Mouse (Mus musculus) effector memory CD4-positive, alpha-beta T cell, adult 7 months (primary cell): ENCODE data around the gene Zfp112. TPM values are rescaled to one million over a fixed set of nuclear protein-coding genes. Genes with fewer than 3 reads are reported as not detected.

ENCODE experiments used
- polyA plus RNA-seq: library from polyadenylated mRNA; unstranded; fragments of 100-300 nt; shearing (Covaris generic); gene quantifications from one replicate; pipeline ENCODE4 v1.2.1, GENCODE M21; 2017

Zfp112 gene
- polyA plus RNA-seq, result 1.8 TPM

DNA sequence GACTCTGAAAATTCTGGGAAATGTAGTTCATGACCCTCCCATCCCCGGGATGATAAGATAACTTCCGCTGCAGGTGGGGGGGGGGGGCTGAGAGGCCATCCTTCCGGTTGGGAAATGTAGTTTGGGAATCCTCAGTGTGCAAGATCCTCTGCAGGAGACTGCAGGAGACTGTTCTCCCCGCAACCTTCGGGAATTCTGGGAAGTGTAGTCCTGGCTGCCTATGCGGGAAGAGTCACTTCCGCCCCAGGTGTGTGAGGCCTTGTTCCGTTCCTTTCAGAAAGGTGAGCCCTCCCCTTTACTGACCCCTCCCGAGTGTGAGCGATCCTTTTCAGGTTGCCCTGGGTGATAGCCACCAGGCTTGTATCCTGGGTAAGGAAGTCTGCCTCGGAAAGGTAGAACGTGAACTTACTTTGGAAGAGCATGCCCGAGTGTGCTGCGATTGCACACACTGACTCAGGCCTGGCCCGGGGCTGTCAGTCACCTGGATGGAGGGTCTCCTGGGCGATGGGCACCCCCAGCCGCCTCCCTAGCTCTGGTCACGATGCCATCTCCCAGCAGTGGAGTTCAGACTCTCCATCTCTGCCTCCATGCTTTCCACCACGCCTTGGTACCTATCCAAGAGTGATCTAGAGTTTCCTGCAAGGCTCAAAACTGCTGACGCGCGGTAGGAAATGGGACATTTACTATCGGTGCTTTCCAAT, at the start of gene Zfp112:
Gene Zfp112 (plus strand): TSS at position 159 of the 701 bp plus-strand sequence.

DNA sequence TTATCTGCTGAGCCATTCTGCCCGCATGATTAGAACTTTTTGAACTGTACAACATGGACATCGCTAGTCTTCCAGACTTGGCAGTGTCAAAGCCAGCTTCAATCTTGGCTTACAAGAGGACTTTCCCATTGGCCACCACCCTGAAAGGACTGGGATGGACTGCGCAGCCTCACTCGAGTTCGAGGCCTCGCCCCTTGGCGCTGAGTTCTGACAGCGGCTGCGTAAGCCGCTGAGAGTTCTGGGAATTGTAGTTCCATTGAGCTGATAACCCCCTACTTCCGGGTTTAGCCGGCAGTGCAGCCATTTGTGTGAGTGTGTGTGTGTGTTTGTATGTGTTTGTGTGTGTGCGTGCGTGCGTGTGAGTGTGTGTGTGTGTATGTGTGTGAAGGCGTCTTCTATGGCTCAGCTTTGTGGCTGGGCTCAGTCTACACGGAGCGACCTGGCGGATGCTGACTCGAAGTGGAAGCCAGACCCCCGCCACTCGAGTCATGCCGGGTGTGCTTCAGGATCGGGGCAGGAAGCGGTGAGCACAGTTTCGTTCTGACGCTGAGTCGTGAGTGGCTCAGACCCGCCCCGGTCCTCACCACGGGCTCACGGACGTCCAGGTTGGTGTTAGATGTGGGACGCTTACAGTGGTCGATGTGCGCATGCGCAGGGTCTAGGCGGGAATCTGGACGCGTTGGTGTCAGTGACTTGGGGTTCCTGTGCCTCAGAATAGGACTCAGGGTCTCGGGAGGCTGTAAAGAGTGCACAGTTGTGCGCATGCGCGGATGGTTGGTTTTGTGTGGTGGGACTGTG, 30.3 kb upstream of the Zfp112 start, which contains the start of gene Zfp180:
Gene Zfp180 (plus strand): TSS at position 291 of the 798 bp plus-strand sequence.

GRCm38 (mm10) chr7:24133996-24134828, 22.1 kb downstream of the Zfp112 start, which contains the start of gene Zfp235:
Zfp235 (plus strand) TSS chr7:24134169.

DNA sequence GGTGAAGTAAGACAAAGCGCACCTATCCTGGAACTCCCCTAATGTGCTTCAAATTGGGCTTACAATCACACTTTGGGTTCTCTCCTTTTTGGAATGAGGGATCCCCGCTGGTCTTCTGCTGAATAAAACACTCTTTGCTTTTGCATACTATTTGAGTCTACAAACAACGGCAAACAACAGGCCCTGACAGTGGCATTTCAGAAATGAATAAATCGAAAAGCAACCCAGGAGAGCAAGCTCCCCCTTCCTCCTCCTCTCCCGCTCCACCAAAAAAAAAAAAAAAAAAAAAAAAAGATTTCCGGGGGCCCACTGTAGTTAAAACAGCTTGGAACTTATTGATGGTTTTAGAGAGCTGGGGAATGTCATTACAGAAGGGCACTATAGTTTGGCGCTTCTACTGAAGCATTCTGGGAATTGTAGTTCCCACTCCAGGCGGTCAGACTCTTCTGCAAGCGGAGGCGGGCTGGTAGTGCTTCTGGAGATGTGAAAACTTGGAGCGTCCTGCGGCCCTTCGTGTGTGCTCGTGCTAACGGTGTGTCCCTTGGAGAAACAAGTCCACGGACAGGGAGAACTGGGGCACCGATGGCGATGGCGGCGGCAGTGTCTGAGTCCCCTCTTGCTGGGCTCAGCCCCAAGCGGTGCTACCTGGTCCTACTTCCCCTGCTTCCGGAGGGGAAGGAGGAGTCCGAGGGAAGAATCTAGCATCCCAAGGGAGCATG, 62.7 kb downstream of the Zfp112 start, which contains the start of gene Zfp114:
Gene Zfp114 (plus strand): TSS at position 443 of the 719 bp plus-strand sequence.

Other genes with a start within 250 kb of the Zfp112 start
- not detected for gene Vmn1r177, start 245.9 kb upstream of the Zfp112 start, polyA plus RNA-seq
- gene Vmn1r178, start 220.3 kb upstream of the Zfp112 start, polyA plus RNA-seq, result not detected
- 0.26 TPM for gene Vmn1r179, start 185.3 kb upstream of the Zfp112 start, polyA plus RNA-seq
- gene Vmn1r180, start 161.7 kb upstream of the Zfp112 start, polyA plus RNA-seq, result 0.07 TPM
- gene Vmn1r181, start 137.7 kb upstream of the Zfp112 start, polyA plus RNA-seq, result not detected
- gene V1rd19, start 110.6 kb upstream of the Zfp112 start, polyA plus RNA-seq, result not detected
- 0.15 TPM for gene Vmn1r183, start 59.1 kb upstream of the Zfp112 start, polyA plus RNA-seq
- 29.6 TPM for gene Zfp180, start 30.4 kb upstream of the Zfp112 start, polyA plus RNA-seq
- gene Zfp235, start 21.9 kb downstream of the Zfp112 start, polyA plus RNA-seq, result 4.5 TPM
- gene Zfp114, start 62.7 kb downstream of the Zfp112 start, polyA plus RNA-seq, result 0.34 TPM
- gene Zfp111, start 99.1 kb downstream of the Zfp112 start, polyA plus RNA-seq, result 0.29 TPM
- gene Zfp109, start 125.2 kb downstream of the Zfp112 start, polyA plus RNA-seq, result 2.5 TPM
- gene Zfp108, start 142.5 kb downstream of the Zfp112 start, polyA plus RNA-seq, result 0.20 TPM
- 0.72 TPM for gene Zfp93, start 158.1 kb downstream of the Zfp112 start, polyA plus RNA-seq
- gene Zfp61, start 188.9 kb downstream of the Zfp112 start, polyA plus RNA-seq, result 11.7 TPM
- gene Zfp94, start 204.4 kb downstream of the Zfp112 start, polyA plus RNA-seq, result 3.8 TPM
- gene Tescl, start 221.6 kb downstream of the Zfp112 start, polyA plus RNA-seq, result not detected
- gene Lypd5, start 236.9 kb downstream of the Zfp112 start, polyA plus RNA-seq, result 0.45 TPM